Mouse (Mus musculus) right cerebral cortex, adult 2 months (tissue): ENCODE data around the gene Arrb1.

Source experiments
- DNase-seq, 2 experiments: peaks; one replicate each; pipeline ENCODE4 v3.0.0; 2021 to 2022; ENCODE audit warnings: low spot score in 2 of 2

Gene Arrb1

DNA sequence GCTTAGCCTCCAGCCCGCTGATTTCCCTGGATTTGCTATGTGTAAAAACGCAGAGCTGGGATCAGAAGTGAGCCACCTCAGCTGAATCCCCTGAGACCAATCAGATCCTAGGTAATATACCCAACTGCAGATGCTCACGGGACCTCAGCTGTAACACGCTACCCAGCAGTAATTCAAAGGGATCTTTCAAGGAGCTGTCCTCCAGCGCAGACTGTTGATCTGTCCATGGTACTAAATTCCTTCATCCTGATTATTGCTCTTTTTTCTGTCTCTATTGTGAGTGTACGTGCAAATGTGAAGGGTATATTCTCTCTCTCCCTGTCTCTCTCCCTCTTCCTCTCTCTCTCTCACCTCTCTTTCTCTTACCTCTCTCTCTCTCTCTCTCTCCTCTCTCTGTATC, 97.0 kb downstream of the Arrb1 start:
- no peak for DNase-seq

DNA sequence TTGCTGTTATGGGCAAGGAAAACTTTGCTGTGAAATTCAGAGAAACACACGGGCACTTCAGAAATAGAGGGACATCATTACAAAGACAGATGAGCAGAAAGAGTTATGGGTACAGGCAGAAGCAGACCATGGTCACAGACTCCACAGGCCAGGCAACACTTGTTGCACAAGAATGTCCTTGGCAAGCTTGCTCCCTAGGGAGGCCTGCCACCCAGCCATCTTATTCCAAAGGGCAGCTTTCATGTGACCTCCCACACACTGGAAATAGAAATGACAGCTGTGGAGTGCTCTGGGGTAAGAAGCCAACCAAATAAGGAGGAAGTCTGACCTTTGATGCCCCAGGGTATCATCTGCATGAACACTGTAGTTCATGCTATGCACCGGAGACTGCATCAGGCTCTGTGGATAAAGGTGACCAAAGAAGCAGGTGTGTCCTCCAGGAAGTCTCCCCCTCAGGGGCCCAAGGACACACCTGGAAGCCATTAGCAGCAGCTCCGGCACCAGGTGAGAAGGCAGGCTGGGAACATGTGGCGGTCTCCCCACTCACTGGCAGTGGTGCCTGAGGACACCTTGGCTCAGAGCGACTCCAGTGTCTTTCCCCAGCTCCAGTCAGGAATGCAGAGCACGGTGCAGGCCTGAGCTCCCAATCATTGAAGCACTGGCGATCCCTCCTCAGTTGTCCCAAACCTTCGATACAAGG, 98.8 kb downstream of the Arrb1 start:
- no peak for DNase-seq

DNA sequence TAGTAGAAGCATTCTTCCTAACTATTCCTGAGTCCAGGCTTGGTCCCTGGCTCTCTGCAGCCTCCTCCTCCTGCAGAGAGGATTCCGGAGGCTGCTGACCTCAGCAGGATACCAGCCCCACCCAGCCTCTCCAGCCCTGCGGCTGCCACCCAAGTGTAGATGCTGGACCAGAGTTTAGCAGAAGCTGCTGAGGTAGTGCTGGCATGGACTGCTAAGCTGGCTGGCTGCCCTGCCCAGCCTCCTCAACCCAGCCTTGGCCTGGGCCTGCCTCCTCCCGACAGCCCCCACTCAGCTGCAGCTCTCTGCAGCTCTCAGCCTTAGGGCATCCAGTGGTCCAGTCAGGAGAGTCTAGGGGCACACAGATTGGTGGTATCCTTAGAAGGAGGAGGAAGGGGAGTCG, 106.0 kb downstream of the Arrb1 start:
- DNase-seq: no peak

DNA sequence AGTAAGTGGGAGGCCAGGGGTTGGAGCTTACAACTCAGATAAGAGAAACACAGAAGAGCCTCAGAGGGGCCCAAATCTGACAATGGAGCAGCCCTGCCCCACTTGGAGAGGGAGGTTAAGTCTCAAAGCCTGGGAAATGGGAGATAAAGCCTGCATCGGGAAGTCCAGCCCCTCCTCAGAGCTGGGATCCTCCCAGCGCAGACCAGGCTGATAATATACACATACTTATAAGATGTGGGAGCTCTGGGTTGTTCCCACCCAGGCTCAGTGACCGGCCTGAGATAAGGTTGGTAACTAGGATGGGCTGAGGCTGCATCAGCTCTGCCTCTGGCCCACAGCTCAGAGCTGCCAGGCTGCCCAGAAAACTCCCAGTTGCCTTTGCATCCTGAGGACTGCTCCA, 106.8 kb downstream of the Arrb1 start:
- no peak for DNase-seq

DNA sequence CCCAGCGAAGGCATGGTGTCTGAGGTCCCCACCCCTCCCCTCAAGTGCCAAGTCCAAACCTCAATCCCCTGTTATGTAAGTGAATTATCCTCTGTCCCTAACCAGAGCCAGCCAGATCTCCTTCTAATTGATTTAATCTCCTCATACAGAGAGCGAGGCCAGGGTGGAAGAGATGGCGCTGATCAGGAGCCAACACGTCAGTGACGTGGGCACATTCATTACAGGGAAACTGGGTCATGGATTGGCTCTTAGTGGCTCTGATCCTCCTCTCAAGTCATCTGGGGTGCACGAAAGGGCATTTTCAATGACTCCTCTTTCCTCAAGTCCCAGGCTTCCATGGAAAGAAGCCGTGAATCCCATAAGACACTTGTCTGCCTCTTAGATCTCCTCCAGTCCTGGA, 109.4 kb downstream of the Arrb1 start:
- DNase-seq: no peak

DNA sequence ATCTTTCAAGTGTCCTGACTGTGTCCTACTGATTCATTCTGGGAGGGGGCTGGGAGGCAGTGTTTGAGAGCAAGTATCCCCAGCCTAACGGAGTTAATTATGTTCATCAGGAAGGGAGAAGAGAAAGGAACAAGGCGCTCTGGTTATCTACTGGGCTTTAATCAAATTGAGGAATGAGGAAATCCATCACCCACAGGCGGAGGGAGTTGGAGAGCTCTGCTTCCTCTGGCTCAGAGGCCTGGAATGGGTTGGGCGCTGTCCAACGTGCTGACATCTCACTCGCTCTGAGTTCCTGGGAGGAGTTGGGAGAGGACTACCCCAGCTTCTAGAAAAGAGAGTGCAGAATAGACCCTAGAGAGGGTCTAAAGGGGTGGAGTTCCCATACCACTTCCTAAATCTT, 113.4 kb downstream of the Arrb1 start:
- DNase-seq: no peak

DNA sequence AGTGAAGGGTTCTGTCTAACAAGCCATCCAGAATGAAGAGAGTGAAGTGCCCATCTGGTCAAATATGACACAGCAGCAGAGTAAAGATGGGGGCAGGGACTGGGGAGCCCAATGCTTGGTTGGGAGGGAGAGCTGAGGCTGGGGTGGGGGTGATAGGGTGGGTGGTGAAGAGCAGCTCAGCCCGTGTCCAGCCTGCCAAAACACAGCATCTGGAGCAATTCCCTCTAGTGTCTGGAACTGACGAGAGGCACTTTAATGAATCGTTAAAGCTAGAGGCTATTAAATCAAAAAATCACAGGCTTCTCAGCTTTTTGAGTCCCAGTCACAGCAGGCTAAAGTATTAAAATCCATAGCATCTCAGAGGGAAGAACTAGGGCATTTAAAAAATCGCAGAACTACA, 114.3 kb downstream of the Arrb1 start:
- DNase-seq: no peak

DNA sequence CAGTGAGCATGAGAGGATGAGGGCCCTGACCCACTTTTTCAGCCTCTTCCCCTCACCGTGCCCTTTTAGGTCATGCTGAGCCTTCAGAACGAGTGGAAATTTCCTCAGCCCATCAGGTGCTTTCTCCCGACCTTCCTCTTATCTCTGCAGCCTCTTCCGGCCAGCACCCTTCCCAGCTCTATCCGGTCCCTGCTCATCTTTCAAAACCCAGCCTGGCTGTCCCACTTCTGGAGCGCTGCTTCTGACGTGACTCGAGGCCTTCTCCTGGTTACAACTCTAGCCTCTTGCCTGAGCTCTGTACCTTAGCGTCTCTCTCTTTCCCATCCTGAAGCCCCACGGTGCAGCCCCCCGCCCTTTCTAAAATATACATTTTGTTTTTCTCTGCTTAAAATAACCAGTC, 119.0 kb downstream of the Arrb1 start:
- DNase-seq: no peak
